Mouse (Mus musculus): ENCODE measurements at regions not wholly inside any gene's neighbourhood (a gene's known extent, or its start where the extent isn't known, plus 50 kb on each side); places are given as distances from the start of the nearest gene placed in this dataset.
"Not testable (repeated sequence)": the region's sequence is repeated elsewhere in the genome, so short reads cannot be mapped to it uniquely, and the experiment has no call there.

DNA sequence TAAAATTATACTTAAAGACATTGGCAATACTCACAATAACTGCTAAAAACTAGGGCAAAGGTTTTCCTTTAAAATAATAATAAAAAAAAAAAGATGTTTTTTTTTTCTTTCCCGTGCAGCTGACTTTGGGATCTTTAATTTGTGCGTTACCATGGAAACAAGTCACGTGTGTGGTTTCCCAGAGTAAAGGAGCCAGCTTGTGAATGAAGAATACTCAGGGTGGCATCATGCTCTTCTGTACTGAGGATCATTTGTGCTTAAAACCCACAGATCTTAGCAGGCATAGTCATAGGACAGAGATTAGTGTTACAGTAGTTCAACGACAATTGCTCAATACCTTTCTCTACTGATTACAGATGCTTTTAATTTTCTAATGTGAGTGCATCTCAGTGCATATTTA is 189.1 kb downstream of the Wdr20rt start:
- DNase-seq = no peak
- intact Hi-C loops (cut with DNase I; ENCODE audit: low total_unique reads) = no loop called here

DNA sequence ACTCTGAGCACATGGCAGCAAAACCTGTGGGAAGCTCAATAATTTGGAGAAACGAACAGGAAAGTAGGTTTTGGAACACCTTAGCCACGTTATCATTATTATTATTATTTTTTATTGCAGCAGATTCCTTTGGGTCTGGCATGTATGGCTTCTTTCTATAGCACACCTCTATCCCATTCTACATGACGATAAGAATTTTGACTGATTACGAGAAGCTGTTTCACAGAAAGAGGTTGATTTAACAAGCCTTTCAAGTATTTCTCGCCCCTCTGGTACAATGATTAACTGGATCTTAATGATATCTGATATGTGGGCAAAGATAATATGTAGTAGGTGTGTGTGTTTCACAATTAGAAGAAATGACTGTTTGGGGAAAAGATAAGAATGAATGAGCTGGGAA is 191.6 kb downstream of the Wdr20rt start:
- intact Hi-C loops (cut with DNase I; ENCODE audit: low total_unique reads) = no loop called here
- no peak for DNase-seq

- intact Hi-C loops (cut with DNase I; ENCODE audit: low total_unique reads) = no loop called here
- no peak for DNase-seq
Measured at GRCm38 (mm10) chr12:65420127-65420526, 194.8 kb downstream of the Wdr20rt start.

- no peak for DNase-seq
- intact Hi-C loops (cut with DNase I; ENCODE audit: low total_unique reads) = no loop called here
Measured at GRCm38 (mm10) chr12:65424506-65424905, 199.2 kb downstream of the Wdr20rt start.

DNA sequence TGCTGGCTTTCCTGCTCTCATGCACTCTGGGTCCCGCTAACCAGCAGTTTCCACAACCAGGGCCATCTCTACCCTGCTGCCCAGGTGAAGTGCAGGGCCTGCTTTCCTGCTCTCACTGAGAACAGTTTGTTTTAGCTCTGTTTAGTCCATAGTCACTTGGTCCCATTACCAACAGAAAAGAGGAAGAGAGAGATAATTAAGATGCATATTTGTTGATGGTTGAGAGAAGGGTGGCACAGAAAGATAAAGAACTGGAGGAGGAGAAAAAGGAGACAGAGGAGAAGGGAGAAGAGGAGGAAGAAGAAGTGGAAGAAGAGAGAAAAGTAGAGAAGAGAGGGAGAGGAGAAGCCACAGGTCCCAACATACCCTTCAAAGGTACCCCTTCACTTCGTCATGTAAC is 200.1 kb downstream of the Wdr20rt start:
- DNase-seq = no peak
- intact Hi-C loops (cut with DNase I; ENCODE audit: low total_unique reads) = no loop called here

DNA sequence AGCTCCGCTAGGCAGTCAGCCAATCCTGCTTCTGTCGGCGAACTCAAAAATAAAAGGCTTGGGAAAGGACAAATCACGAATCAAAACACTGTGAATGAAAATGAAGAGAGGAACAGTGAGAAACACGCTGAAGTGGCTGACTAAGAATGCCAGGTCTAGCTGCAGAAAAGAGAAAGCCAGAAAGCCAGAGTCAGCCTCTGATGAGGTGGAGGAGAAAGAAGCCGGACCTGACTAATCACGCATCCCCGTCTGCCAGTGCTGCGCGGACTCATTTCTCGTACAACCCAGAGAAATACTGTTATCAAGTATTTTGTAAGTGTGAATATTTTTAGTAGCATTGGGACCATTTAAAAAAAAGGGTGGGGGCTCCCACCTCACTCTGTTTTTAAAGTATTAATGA is 201.6 kb downstream of the Wdr20rt start:
- DNase-seq = no peak
- intact Hi-C loops (cut with DNase I; ENCODE audit: low total_unique reads) = no loop called here

GRCm38 (mm10) chr12:65428214-65428981 is 203.1 kb downstream of the Wdr20rt start:
- DNase-seq = no peak
- intact Hi-C loops (cut with DNase I; ENCODE audit: low total_unique reads) = no loop called here

GRCm38 (mm10) chr12:65450845-65451244 is 225.5 kb downstream of the Wdr20rt start:
- DNase-seq = no peak

DNA sequence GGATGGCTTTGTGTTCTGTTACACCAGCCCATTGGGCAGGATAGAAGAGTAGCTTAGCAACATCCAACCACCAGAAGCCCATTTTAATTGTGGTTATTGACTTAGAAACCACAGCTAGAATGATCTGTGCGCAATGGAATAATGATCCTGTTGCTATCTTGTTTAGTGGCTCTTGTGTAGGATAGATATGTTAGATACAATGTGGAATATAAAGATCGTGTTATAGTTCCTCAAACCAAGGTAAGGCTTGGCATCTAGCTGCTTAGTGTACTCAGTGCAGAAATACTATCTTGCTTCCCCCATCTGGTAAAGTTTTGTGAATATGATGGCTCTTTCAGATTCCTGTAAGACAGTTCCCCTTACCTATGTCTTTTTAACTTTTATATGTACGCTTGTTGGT is 230.4 kb downstream of the Wdr20rt start:
- intact Hi-C loops (cut with DNase I; ENCODE audit: low total_unique reads) = no loop called here
- no peak for DNase-seq

More at GRCm38 (mm10) chr12:65450845-65451244, 225.5 kb downstream of the Wdr20rt start:
- intact Hi-C loops (cut with DNase I; ENCODE audit: low total_unique reads) = no loop called here

GRCm38 (mm10) chr12:65456956-65457355 is 231.6 kb downstream of the Wdr20rt start:
- intact Hi-C loops (cut with DNase I; ENCODE audit: low total_unique reads) = no loop called here
- DNase-seq = no peak

GRCm38 (mm10) chr12:65464246-65464645 is 238.9 kb downstream of the Wdr20rt start:
- no peak for DNase-seq
- intact Hi-C loops (cut with DNase I; ENCODE audit: low total_unique reads) = no loop called here

GRCm38 (mm10) chr12:65478674-65479073 is 253.4 kb downstream of the Wdr20rt start:
- DNase-seq; intact Hi-C loops (cut with DNase I; ENCODE audit: low total_unique reads): not testable (repeated sequence)

- intact Hi-C loops (cut with DNase I; ENCODE audit: low total_unique reads) = no loop called here
- DNase-seq = no peak
Measured at GRCm38 (mm10) chr12:65480829-65481228, 255.5 kb downstream of the Wdr20rt start.

GRCm38 (mm10) chr12:65491092-65491491 is 265.8 kb downstream of the Wdr20rt start:
- intact Hi-C loops (cut with DNase I; ENCODE audit: low total_unique reads) = no loop called here
- no peak for DNase-seq

DNA sequence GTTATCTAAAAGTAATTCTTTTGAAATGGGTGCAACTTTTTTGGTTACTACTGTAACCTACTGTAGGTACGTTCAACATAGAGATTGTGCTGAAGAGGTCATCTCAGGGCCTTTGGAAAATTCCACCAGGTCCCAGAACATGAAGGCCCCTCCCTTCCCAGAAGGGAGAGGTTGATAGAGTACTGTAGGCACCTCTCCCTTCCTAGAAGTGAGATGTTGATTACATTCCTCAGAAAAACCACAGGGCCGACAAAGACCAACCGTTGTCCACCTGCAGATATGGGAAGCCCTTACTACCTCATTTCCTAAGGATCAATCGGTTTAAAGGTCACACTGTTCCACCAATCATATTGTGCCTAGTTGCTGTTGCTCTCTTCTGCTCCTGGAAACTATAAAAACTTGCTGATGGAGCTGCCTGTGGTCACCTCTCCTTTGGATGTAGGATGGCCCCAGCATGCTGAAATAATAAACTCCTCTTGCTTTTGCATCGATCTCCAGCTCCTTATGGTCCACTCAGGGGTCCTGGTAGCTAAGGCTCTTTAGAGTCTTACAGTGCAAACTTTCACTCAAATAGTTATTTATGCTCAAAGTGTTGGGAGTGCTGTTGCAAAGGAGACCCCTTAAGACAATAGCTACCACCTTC is 269.2 kb downstream of the Wdr20rt start:
- intact Hi-C loops (cut with DNase I; ENCODE audit: low total_unique reads) = no loop called here
- no peak for DNase-seq

DNA sequence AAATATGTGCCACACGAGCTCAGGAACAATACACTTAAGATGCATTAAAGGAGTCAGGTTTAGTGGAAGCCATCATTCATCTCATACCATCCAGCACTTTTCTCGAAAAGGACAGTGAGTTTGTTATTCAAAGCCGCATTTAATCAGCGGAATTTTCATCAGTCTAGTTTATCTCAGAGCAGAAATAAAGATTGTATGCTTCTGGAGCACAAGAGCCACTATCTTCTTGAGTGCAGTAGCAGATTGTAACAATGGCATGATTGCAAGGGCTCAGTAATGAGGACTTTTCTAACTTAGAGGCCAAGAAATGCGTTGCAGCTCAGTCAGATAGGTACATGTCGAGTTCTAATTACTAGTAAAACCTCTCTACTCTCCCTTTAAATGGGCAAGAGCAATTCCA is 271.3 kb downstream of the Wdr20rt start:
- intact Hi-C loops (cut with DNase I; ENCODE audit: low total_unique reads) = loop anchor here (2.0 kb wide), 1 partner anchor 32 kb away; no protein-coding TSS in a partner anchor
- DNase-seq = no peak

DNA sequence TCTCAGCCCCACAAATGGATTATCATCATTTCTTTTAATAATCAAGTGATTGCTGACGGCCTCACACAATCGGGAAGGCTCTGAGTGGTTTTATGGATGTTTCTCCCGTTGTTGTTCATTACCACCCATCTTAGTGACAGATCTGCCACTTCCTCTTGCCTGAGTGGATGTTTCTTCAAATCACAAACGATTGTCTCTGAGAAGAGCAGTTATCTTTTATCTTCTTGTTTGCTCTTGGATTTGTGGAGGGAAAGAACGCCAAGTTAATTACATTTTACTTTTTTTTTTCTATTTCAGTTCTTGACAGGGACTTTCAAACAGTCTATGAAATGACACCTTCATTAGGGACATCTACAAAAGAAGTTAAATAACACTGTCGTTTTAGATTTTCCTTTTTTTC is 272.3 kb downstream of the Wdr20rt start:
- DNase-seq = no peak
- intact Hi-C loops (cut with DNase I; ENCODE audit: low total_unique reads) = loop anchor here (2.0 kb wide), 1 partner anchor 31 kb away; no protein-coding TSS in a partner anchor

DNA sequence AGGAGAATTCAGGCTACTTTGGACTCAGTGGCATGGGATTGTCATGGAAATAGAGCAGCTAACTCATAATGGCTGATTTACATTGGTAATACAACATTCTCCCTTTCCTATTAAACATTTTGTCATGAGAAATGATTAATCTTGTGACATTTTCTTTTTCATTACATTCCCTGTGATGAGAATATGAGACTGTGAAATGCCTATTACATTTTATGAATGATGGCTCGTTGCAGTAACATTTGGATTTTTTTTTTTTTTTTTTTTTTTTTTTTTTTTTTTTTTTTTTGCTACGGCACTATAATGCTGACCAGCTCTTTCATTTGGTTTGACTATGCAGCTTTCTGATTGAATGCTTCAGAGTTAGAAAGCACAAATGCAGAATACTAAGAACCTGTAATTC is 276.1 kb downstream of the Wdr20rt start:
- intact Hi-C loops (cut with DNase I; ENCODE audit: low total_unique reads) = no loop called here

GRCm38 (mm10) chr12:65502045-65502444 is 276.7 kb downstream of the Wdr20rt start:
- no peak for DNase-seq
- intact Hi-C loops (cut with DNase I; ENCODE audit: low total_unique reads) = no loop called here

More for the DNA sequence above, 276.1 kb downstream of the Wdr20rt start:
- no peak for DNase-seq

- intact Hi-C loops (cut with DNase I; ENCODE audit: low total_unique reads) = no loop called here
- no peak for DNase-seq
Measured at GRCm38 (mm10) chr12:65513070-65513469, 287.8 kb downstream of the Wdr20rt start.

GRCm38 (mm10) chr12:65534142-65534690 is 308.9 kb downstream of the Wdr20rt start:
- intact Hi-C loops (cut with DNase I; ENCODE audit: low total_unique reads) = no loop called here
- no peak for DNase-seq
